Mouse (Mus musculus): ENCODE results near the gene Mgmt. TPM values are rescaled to one million over a fixed set of nuclear protein-coding genes. Genes with fewer than 3 reads are reported as not detected.

Mgmt gene
- polyA plus RNA-seq, 1 experiment from 2014 or later: 2.6 TPM

- Histone ChIP-seq H3K9ac (replicated peaks) (no peak overlapping the region), H3K9me3 (no peaks in the 10 kb centered on the region), H3K27ac (replicated peaks) (no peak overlapping the region), H3K4me1 (no peaks in the 10 kb centered on the region), H3K36me3 (no peaks in the 10 kb centered on the region), H3K4me2 (replicated peaks) (no peak overlapping the region), H3K27me3 (no peaks in the 10 kb centered on the region), H3K4me3 (no peak overlapping the region)
- no peak for ATAC-seq (ENCODE audit: low FRiP score, low read depth)
- WGBS: 94% methylated on average over 4 of the region's 4 CpGs
Measured at GRCm38 (mm10) chr7:136912901-136913300, 18.5 kb downstream of the Mgmt start.

GRCm38 (mm10) chr7:136916021-136916420 is 21.6 kb downstream of the Mgmt start:
- ATAC-seq (ENCODE audit: low FRiP score, low read depth): no peak
- H3K27ac ChIP-seq (replicated peaks): no peak overlapping the region
- H3K36me3 ChIP-seq: no peaks in the 10 kb centered on the region
- H3K27me3 ChIP-seq: no peaks in the 10 kb centered on the region
- 85% methylated on average over 3 of the region's 3 CpGs for WGBS
- no peak overlapping the region for H3K4me2 ChIP-seq (replicated peaks)
- no peaks in the 10 kb centered on the region for H3K4me1 ChIP-seq
- no peak overlapping the region for H3K9ac ChIP-seq (replicated peaks)
- no peak overlapping the region for H3K4me3 ChIP-seq
- H3K9me3 ChIP-seq: no peaks in the 10 kb centered on the region

GRCm38 (mm10) chr7:136920976-136921755 is 26.8 kb downstream of the Mgmt start:
- Histone ChIP-seq H3K36me3 (no peaks in the 10 kb centered on the region), H3K4me3 (no peak overlapping the region), H3K9me3 (no peaks in the 10 kb centered on the region), H3K27me3 (no peaks in the 10 kb centered on the region), H3K27ac (replicated peaks) (no peak overlapping the region), H3K9ac (replicated peaks) (no peak overlapping the region), H3K4me1 (peaks cover 2% of the 10 kb centered on the region; the same call in 1 of the 2 replicates), H3K4me2 (replicated peaks) (no peak overlapping the region)
- WGBS: 92% methylated on average over 12 of the region's 12 CpGs
- ATAC-seq (ENCODE audit: low FRiP score, low read depth): no peak

- Histone ChIP-seq H3K4me2 (replicated peaks) (no peak overlapping the region), H3K4me3 (no peak overlapping the region), H3K36me3 (no peaks in the 10 kb centered on the region), H3K9ac (replicated peaks) (no peak overlapping the region), H3K27me3 (no peaks in the 10 kb centered on the region), H3K27ac (replicated peaks) (no peak overlapping the region), H3K9me3 (no peaks in the 10 kb centered on the region), H3K4me1 (peaks cover 4% of the 10 kb centered on the region; the same call in 1 of the 2 replicates)
- no peak for ATAC-seq (ENCODE audit: low FRiP score, low read depth)
- WGBS: 82% methylated on average over 6 of the region's 6 CpGs
Measured at GRCm38 (mm10) chr7:136922230-136922629, 27.8 kb downstream of the Mgmt start.

- H3K36me3 ChIP-seq: no peaks in the 10 kb centered on the region
- peaks cover 12% of the 10 kb centered on the region for H3K4me1 ChIP-seq
- no peaks in the 10 kb centered on the region for H3K27me3 ChIP-seq
- ATAC-seq (ENCODE audit: low FRiP score, low read depth): no peak
- H3K9ac ChIP-seq (replicated peaks): no peak overlapping the region
- 81% methylated on average over 18 of the region's 18 CpGs for WGBS
- no peak overlapping the region for H3K4me2 ChIP-seq (replicated peaks)
- H3K27ac ChIP-seq (replicated peaks): no peak overlapping the region
- H3K9me3 ChIP-seq: no peaks in the 10 kb centered on the region
- H3K4me3 ChIP-seq: no peak overlapping the region
Measured at GRCm38 (mm10) chr7:136924610-136925260, 30.3 kb downstream of the Mgmt start.

GRCm38 (mm10) chr7:136926178-136926577 is 31.8 kb downstream of the Mgmt start:
- no peak overlapping the region for H3K9ac ChIP-seq (replicated peaks)
- no peaks in the 10 kb centered on the region for H3K27me3 ChIP-seq
- peaks cover 12% of the 10 kb centered on the region for H3K4me1 ChIP-seq
- no peak overlapping the region for H3K4me2 ChIP-seq (replicated peaks)
- 47% methylated on average over 9 of the region's 9 CpGs for WGBS
- no peaks in the 10 kb centered on the region for H3K36me3 ChIP-seq
- H3K4me3 ChIP-seq: no peak overlapping the region
- no peaks in the 10 kb centered on the region for H3K9me3 ChIP-seq
- no peak for ATAC-seq (ENCODE audit: low FRiP score, low read depth)
- H3K27ac ChIP-seq (replicated peaks): no peak overlapping the region

- H3K4me2 ChIP-seq (replicated peaks): no peak overlapping the region
- no peaks in the 10 kb centered on the region for H3K27me3 ChIP-seq
- no peak overlapping the region for H3K27ac ChIP-seq (replicated peaks)
- H3K9me3 ChIP-seq: no peaks in the 10 kb centered on the region
- no peaks in the 10 kb centered on the region for H3K36me3 ChIP-seq
- peaks cover 12% of the 10 kb centered on the region for H3K4me1 ChIP-seq
- 71% methylated on average over 3 of the region's 3 CpGs for WGBS
- no peak for ATAC-seq (ENCODE audit: low FRiP score, low read depth)
- H3K4me3 ChIP-seq: no peak overlapping the region
- no peak overlapping the region for H3K9ac ChIP-seq (replicated peaks)
Measured at GRCm38 (mm10) chr7:136930451-136930850, 36.0 kb downstream of the Mgmt start.

- no peaks in the 10 kb centered on the region for H3K36me3 ChIP-seq
- no peak overlapping the region for H3K9ac ChIP-seq (replicated peaks)
- H3K4me2 ChIP-seq (replicated peaks): no peak overlapping the region
- no peaks in the 10 kb centered on the region for H3K27me3 ChIP-seq
- no peak for ATAC-seq (ENCODE audit: low FRiP score, low read depth)
- H3K4me3 ChIP-seq: no peak overlapping the region
- no peaks in the 10 kb centered on the region for H3K9me3 ChIP-seq
- H3K4me1 ChIP-seq: peaks cover 8% of the 10 kb centered on the region
- no peak overlapping the region for H3K27ac ChIP-seq (replicated peaks)
- 96% methylated on average over 3 of the region's 3 CpGs for WGBS
Measured at GRCm38 (mm10) chr7:136933367-136933766, 39.0 kb downstream of the Mgmt start.

- H3K27ac ChIP-seq (replicated peaks): no peak overlapping the region
- no peak overlapping the region for H3K9ac ChIP-seq (replicated peaks)
- no peaks in the 10 kb centered on the region for H3K9me3 ChIP-seq
- no peaks in the 10 kb centered on the region for H3K36me3 ChIP-seq
- no peaks in the 10 kb centered on the region; the same call in 1 of the 2 replicates for H3K4me1 ChIP-seq
- no peak overlapping the region for H3K4me3 ChIP-seq
- no peak for ATAC-seq (ENCODE audit: low FRiP score, low read depth)
- 83% methylated on average over 5 of the region's 5 CpGs for WGBS
- no peaks in the 10 kb centered on the region for H3K27me3 ChIP-seq
- H3K4me2 ChIP-seq (replicated peaks): no peak overlapping the region
Measured at GRCm38 (mm10) chr7:136934336-136934735, 39.9 kb downstream of the Mgmt start.

- no peak overlapping the region for H3K9ac ChIP-seq (replicated peaks)
- H3K4me3 ChIP-seq: no peak overlapping the region
- H3K27ac ChIP-seq (replicated peaks): no peak overlapping the region
- H3K9me3 ChIP-seq: no peaks in the 10 kb centered on the region
- no peaks in the 10 kb centered on the region for H3K36me3 ChIP-seq
- H3K27me3 ChIP-seq: no peaks in the 10 kb centered on the region
- WGBS: 94% methylated on average over 7 of the region's 7 CpGs
- H3K4me1 ChIP-seq: no peaks in the 10 kb centered on the region; the same call in 1 of the 2 replicates
- ATAC-seq (ENCODE audit: low FRiP score, low read depth): no peak
- no peak overlapping the region for H3K4me2 ChIP-seq (replicated peaks)
Measured at GRCm38 (mm10) chr7:136934784-136935183, 40.4 kb downstream of the Mgmt start.

GRCm38 (mm10) chr7:136938371-136938770 is 44.0 kb downstream of the Mgmt start:
- Histone ChIP-seq H3K4me3 (no peak overlapping the region), H3K4me2 (replicated peaks) (no peak overlapping the region), H3K36me3 (no peaks in the 10 kb centered on the region), H3K4me1 (no peaks in the 10 kb centered on the region), H3K9me3 (no peaks in the 10 kb centered on the region), H3K9ac (replicated peaks) (no peak overlapping the region), H3K27me3 (no peaks in the 10 kb centered on the region), H3K27ac (replicated peaks) (no peak overlapping the region)
- ATAC-seq (ENCODE audit: low FRiP score, low read depth): no peak
- WGBS: 94% methylated on average over 4 of the region's 4 CpGs

- Histone ChIP-seq H3K4me2 (replicated peaks) (no peak overlapping the region), H3K36me3 (no peaks in the 10 kb centered on the region), H3K9ac (replicated peaks) (no peak overlapping the region), H3K27me3 (peaks cover 10% of the 10 kb centered on the region; the same call in 1 of the 2 replicates), H3K4me3 (no peak overlapping the region), H3K9me3 (no peaks in the 10 kb centered on the region), H3K27ac (replicated peaks) (no peak overlapping the region), H3K4me1 (no peaks in the 10 kb centered on the region)
- WGBS: 100% methylated on average over 2 of the region's 2 CpGs
- no peak for ATAC-seq (ENCODE audit: low FRiP score, low read depth)
Measured at GRCm38 (mm10) chr7:136942414-136942813, 48.0 kb downstream of the Mgmt start.

Measured in midbrain, embryonic 12.5 days (tissue).